Mouse (Mus musculus) kidney, postnatal 0 days (tissue): Measurements from ENCODE around the gene Zswim7. TPM values are rescaled to one million over a fixed set of nuclear protein-coding genes. Genes with fewer than 3 reads are reported as not detected.

Source experiments
- ATAC-seq: fragments of 200-750 bp; cut with Nextera tagmentation; replicated peaks from 2 replicates; pipeline ENCODE4 v1.8.0; 2017; ENCODE audit warnings: low read depth, moderate number of reproducible peaks, moderate TSS enrichment, moderate library complexity; ENCODE audit not compliant: low FRiP score
- DNase-seq: peaks from one replicate; pipeline ENCODE4 v3.0.0-alpha.2; 2016; ENCODE audit warnings: low spot score
- H3K27ac ChIP-seq: fragments of 300-500 bp; sonication (generic); 2 replicates; pipeline ENCODE4 v1.5.1; 2014; ENCODE audit warnings: mild to moderate bottlenecking
- H3K27me3 ChIP-seq: fragments of 300-500 bp; sonication (generic); 2 replicates; pipeline ENCODE4 v1.6.1; 2014; ENCODE audit warnings: low read length, mixed read lengths; ENCODE audit not compliant: insufficient read depth
- H3K36me3 ChIP-seq: fragments of 300-500 bp; sonication (generic); 2 replicates; pipeline ENCODE4 v1.6.1; 2014; ENCODE audit warnings: low read length, mixed read lengths; ENCODE audit not compliant: insufficient read depth
- H3K4me1 ChIP-seq: fragments of 300-500 bp; sonication (generic); replicated peaks from 2 replicates; pipeline ENCODE4 v1.6.1; 2014; ENCODE audit warnings: antibody characterized with exemption, low read length, mixed read lengths; ENCODE audit not compliant: insufficient read depth
- H3K4me2 ChIP-seq: fragments of 300-500 bp; sonication (generic); 2 replicates; pipeline ENCODE4 v1.6.1; 2014; ENCODE audit warnings: mild to moderate bottlenecking, low read length, moderate library complexity, mixed read lengths
- H3K4me3 ChIP-seq: fragments of 300-500 bp; sonication (generic); replicated peaks from 2 replicates; pipeline ENCODE4 v1.5.1; 2014; ENCODE audit warnings: low read depth, low read length
- H3K9ac ChIP-seq: fragments of 300-500 bp; sonication (generic); 2 replicates; pipeline ENCODE4 v1.6.1; 2014; ENCODE audit warnings: low read depth, low read length
- H3K9me3 ChIP-seq: fragments of 300-500 bp; sonication (generic); replicated peaks from 2 replicates; pipeline ENCODE4 v1.6.1; 2016; ENCODE audit warnings: low read length, inconsistent platforms, mixed read lengths
- CTCF ChIP-seq: IDR thresholded peaks from 2 replicates; pipeline ENCODE4 v1.5.1; 2016; ENCODE audit warnings: antibody characterized with exemption, low read depth, mild to moderate bottlenecking, moderate library complexity
- WGBS: fragments of 180-500 bp; shearing (Covaris S2); extraction: QIAGEN DNeasy Blood & Tissue Kit; methylation state at CpG from one replicate; pipeline ENCODE4 v1.1.7; 2014; 5-methylcytosine and 5-hydroxymethylcytosine counted together
- polyA plus RNA-seq: library from polyadenylated mRNA; unstranded; fragments of >200 nt; fragmentation: Nextera tagmentation; extraction: Ambion mirVana; gene quantifications from 2 replicates; pipeline ENCODE4 v1.2.1, GENCODE M21; 2015

Gene Zswim7
- polyA plus RNA-seq, 1 experiment from 2014 or later = 43.8 TPM

GRCm38 (mm10) chr11:62278027-62278426 is 3.1 kb downstream of the Zswim7 start:
- Histone ChIP-seq H3K27ac (no peak overlapping the region), H3K9ac (no peak overlapping the region), H3K36me3 (no peaks in the 10 kb centered on the region), H3K9me3 (no peaks in the 10 kb centered on the region), H3K27me3 (no peaks in the 10 kb centered on the region), H3K4me2 (no peak overlapping the region), H3K4me1 (no peaks in the 10 kb centered on the region), H3K4me3 (no peak overlapping the region)
- peak; percentile 78 for DNase-seq
- no peak for ATAC-seq
- 25% methylated on average over 5 of the region's 5 CpGs for WGBS
- peak; percentile 89 for TF ChIP-seq CTCF

DNA sequence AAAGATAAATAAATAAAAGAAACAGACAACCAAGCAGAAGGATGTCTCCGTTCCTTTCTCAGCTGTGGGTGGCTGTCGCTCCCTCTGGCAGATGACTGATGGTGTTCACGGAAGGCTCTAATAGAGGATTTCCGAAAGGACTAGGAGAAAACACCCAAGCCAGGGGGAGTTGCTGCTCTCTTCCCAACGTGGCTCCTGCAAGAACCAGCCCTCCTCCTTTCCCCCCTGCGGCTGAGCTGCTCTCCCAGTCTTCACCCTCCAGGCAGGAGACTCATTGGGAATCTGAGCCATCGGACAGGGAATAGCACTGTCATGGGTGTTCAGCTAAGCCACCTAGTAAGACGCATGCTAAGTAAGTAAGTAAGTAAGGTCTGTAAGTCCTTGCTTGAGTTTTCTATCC is 4.1 kb downstream of the Zswim7 start:
- H3K9me3 ChIP-seq = no peaks in the 10 kb centered on the region
- no peak for DNase-seq
- 57% methylated on average over 8 of the region's 8 CpGs for WGBS
- H3K36me3 ChIP-seq = no peaks in the 10 kb centered on the region
- ATAC-seq = no peak
- H3K9ac ChIP-seq = no peak overlapping the region
- no peak overlapping the region for H3K27ac ChIP-seq
- no peaks in the 10 kb centered on the region for H3K4me1 ChIP-seq
- no peak overlapping the region for H3K4me2 ChIP-seq
- no peak overlapping the region for H3K4me3 ChIP-seq
- H3K27me3 ChIP-seq = no peaks in the 10 kb centered on the region
- TF ChIP-seq CTCF = 0 out of 2 replicates have a peak, but pooled peaks have one; percentile 4

DNA sequence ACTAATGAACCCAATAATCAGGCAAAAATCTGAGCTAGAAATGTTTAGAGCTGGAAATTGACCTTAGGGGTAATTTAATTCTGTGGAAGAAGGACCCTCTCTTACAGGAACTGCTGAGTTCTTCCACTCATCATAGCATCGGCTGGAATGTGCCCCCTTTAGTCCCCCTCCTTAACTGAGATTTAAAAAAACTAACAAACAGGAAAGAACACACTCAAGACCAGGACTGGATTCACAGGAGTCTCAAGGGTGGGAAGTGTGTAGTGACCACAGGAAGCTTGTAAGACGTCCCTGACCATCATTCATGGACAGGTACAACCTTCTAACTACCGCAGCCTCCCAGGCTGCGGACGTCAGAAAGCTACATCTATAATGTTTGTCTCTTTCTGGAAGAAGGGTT is 10.3 kb downstream of the Zswim7 start:
- no peaks in the 10 kb centered on the region for H3K27me3 ChIP-seq
- H3K9ac ChIP-seq = no peak overlapping the region
- no peak overlapping the region for H3K4me3 ChIP-seq
- peak; percentile 68 for DNase-seq
- no peaks in the 10 kb centered on the region for H3K9me3 ChIP-seq
- H3K36me3 ChIP-seq = no peaks in the 10 kb centered on the region
- no peak overlapping the region for H3K4me2 ChIP-seq
- no peak overlapping the region for H3K27ac ChIP-seq
- 0 out of 2 replicates have a peak, but pooled peaks cover 3% of the 10 kb centered on the region for H3K4me1 ChIP-seq
- no peak for TF ChIP-seq CTCF
- 44% methylated on average over 5 of the region's 5 CpGs for WGBS
- no peak for ATAC-seq

DNA sequence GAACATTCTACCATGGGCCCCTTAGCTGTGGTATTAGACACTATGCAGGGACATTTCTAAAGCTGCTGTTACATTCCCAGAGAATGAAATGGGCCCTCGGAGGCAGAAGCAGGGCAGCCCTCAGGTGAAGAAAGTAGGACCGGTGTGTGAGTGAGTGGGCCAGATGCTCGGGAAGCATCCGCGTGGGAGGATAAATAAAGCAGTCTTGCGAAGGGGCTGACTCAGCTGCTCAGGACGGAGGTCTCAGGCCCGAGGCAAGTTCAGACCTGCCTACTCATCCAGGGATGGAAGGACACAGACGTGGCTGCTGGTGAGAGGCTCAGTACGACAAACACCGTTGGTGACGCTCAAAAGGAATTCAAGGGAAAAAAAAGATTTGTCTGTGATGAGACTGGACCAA is 12.1 kb downstream of the Zswim7 start:
- H3K4me3 ChIP-seq = no peak overlapping the region
- 47% methylated on average over 12 of the region's 12 CpGs for WGBS
- H3K4me1 ChIP-seq = 0 out of 2 replicates have a peak, but pooled peaks cover 3% of the 10 kb centered on the region
- no peak for DNase-seq
- H3K36me3 ChIP-seq = no peaks in the 10 kb centered on the region
- no peak; the same call in 1 of the 2 replicates for ATAC-seq
- no peak for TF ChIP-seq CTCF
- H3K9me3 ChIP-seq = no peaks in the 10 kb centered on the region
- H3K9ac ChIP-seq = no peak overlapping the region
- no peaks in the 10 kb centered on the region for H3K27me3 ChIP-seq
- no peak overlapping the region for H3K4me2 ChIP-seq
- H3K27ac ChIP-seq = no peak overlapping the region

DNA sequence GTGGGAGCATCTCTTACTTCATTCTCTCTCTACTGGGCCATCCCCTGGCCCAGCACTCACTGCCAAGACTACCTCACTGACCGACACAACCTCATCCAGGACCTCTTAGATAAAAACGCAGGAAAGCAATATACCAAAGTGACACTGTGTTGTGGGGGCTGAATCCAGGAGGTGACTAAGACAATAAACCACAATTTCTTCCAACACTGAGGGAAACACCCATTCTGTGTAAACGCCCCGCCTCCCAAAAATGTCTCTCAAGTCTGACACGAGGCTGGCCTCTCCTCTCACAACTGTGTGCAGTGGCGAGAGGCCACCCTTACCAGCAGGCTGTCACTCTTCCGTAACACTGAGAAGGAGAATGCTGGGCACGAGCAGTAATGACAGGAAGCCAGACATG is 12.8 kb downstream of the Zswim7 start:
- no peak for TF ChIP-seq CTCF
- 52% methylated on average over 8 of the region's 8 CpGs for WGBS
- no peak overlapping the region for H3K9ac ChIP-seq

GRCm38 (mm10) chr11:62266466-62267214 is 14.5 kb downstream of the Zswim7 start:
- H3K36me3 ChIP-seq = no peaks in the 10 kb centered on the region
- H3K4me2 ChIP-seq = no peak overlapping the region
- WGBS = 64% methylated on average over 17 of the region's 17 CpGs
- H3K9ac ChIP-seq = no peak overlapping the region
- ATAC-seq (no peak), DNase-seq (no peak)
- no peak overlapping the region for H3K4me3 ChIP-seq
- no peaks in the 10 kb centered on the region for H3K9me3 ChIP-seq
- no peak for TF ChIP-seq CTCF
- H3K4me1 ChIP-seq = 0 out of 2 replicates have a peak, but pooled peaks cover 3% of the 10 kb centered on the region
- no peaks in the 10 kb centered on the region for H3K27me3 ChIP-seq
- no peak overlapping the region for H3K27ac ChIP-seq

More for the DNA sequence above, 12.8 kb downstream of the Zswim7 start:
- Histone ChIP-seq H3K9me3 (no peaks in the 10 kb centered on the region), H3K36me3 (no peaks in the 10 kb centered on the region), H3K27me3 (no peaks in the 10 kb centered on the region), H3K4me3 (no peak overlapping the region), H3K4me1 (0 out of 2 replicates have a peak, but pooled peaks cover 3% of the 10 kb centered on the region), H3K27ac (no peak overlapping the region), H3K4me2 (no peak overlapping the region)
- no peak for ATAC-seq
- DNase-seq = no peak
